Comparison of ENCODE assay signal across 21 mouse cellular contexts in the genomic region with DNA sequence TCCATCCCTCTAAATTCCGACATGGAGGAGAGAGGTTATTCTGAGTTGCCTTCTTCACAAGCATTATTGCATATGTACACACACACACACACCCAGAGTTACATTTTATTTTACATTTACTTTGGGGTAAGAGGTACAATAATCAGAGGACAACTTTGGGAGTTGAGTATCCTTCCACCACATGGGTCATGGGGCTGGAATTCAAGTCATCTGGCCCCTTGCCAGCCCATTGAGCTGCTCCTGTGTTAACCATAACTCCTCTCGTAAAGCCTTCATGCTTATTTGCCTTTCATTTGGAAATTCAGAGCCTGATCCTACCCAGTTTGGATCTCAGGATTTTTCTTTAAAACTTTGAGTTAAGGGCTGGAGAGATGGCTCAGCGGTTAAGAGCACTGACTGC. TPM values are rescaled to one million over a fixed set of nuclear protein-coding genes. Genes with fewer than 3 reads are reported as not detected.
DNase-seq lines count a peak whose midpoint lies in the region; ATAC-seq and TF ChIP-seq lines count a peak whose summit lies in the region.
"Had no signal": no experiment of that assay in that cellular context is flagged by ENCODE, and none has a peak within 500 bp of the region (broad histone marks: within the 10 kb centered on the region; RNA-seq: fewer than 3 reads in every experiment).

No protein-coding gene starts in this region.

- no peak for TF ChIP-seq POLR2A in lung, adult 2 months (IDR thresholded peaks at IDR 0.05; ENCODE audit: borderline replicate concordance, extremely low read depth, low read depth, low read length)

- no peak for ATAC-seq in kidney, postnatal 0 days (replicated peaks; ENCODE audit: low FRiP score, low read depth)
- ATAC-seq in monocyte, adult 5-6 weeks (replicated peaks; ENCODE audit: insufficient number of reproducible peaks, low FRiP score, low TSS enrichment, poor library complexity, severe bottlenecking): no peak

- peaks cover 26% of the 10 kb centered on the region for H3K36me3 ChIP-seq in kidney, postnatal 0 days (ENCODE audit: insufficient read depth, low read length)

- H3K4me3 ChIP-seq in kidney, postnatal 0 days (replicated peaks; ENCODE audit: low read depth, low read length): no peak overlapping the region
- H3K4me3 ChIP-seq in lung, adult 2 months (replicated peaks; ENCODE audit: extremely low read depth, low read depth, low read length): no peak overlapping the region
- H3K4me3 ChIP-seq: embryonic facial prominence, embryonic 12.5 days; heart, embryonic 12.5 days; hindbrain, embryonic 10.5 days; midbrain, embryonic 12.5 days; myocyte had no signal

- no peak overlapping the region for H3K27ac ChIP-seq in kidney, postnatal 0 days
- H3K27ac ChIP-seq: embryonic facial prominence, embryonic 12.5 days; hindbrain, embryonic 10.5 days; macrophage; midbrain, embryonic 12.5 days had no signal

- H3K9me3 ChIP-seq in kidney, postnatal 0 days (replicated peaks; ENCODE audit: low read length): no peaks in the 10 kb centered on the region
- H3K9me3 ChIP-seq: embryonic facial prominence, embryonic 12.5 days; heart, embryonic 12.5 days; hindbrain, embryonic 10.5 days; midbrain, embryonic 12.5 days had no signal

- no peaks in the 10 kb centered on the region for H3K4me1 ChIP-seq in kidney, postnatal 0 days (replicated peaks; ENCODE audit: insufficient read depth, low read length)
- no peaks in the 10 kb centered on the region; the same call in 1 of the 2 replicates for H3K4me1 ChIP-seq in lung, adult 2 months (ENCODE audit: control insufficient read depth, insufficient read depth, low read length)
- H3K4me1 ChIP-seq: embryonic facial prominence, embryonic 12.5 days; hindbrain, embryonic 10.5 days; midbrain, embryonic 12.5 days had no signal

- H3K9ac ChIP-seq in kidney, postnatal 0 days (ENCODE audit: low read depth, low read length): no peak overlapping the region
- H3K9ac ChIP-seq: embryonic facial prominence, embryonic 12.5 days; heart, embryonic 12.5 days; midbrain, embryonic 12.5 days had no signal

- H3K27me3 ChIP-seq in kidney, postnatal 0 days (ENCODE audit: insufficient read depth, low read length): no peaks in the 10 kb centered on the region
- H3K27me3 ChIP-seq: embryonic facial prominence, embryonic 12.5 days; heart, embryonic 12.5 days; midbrain, embryonic 12.5 days had no signal

- TF ChIP-seq CTCF in kidney, postnatal 0 days (IDR thresholded peaks at IDR 0.05; ENCODE audit: low read depth): no peak
- no peak for TF ChIP-seq CTCF in lung, adult 2 months (IDR thresholded peaks at IDR 0.05; ENCODE audit: insufficient read depth, low read length)

- H3K4me2 ChIP-seq in kidney, postnatal 0 days (ENCODE audit: low read length): no peak overlapping the region
- H3K4me2 ChIP-seq: embryonic facial prominence, embryonic 12.5 days; heart, embryonic 12.5 days; midbrain, embryonic 12.5 days had no signal

- 79% methylated on average over 3 of the region's 3 CpGs for WGBS in kidney, postnatal 0 days
- 65% methylated on average over 3 of the region's 3 CpGs for WGBS in lung, adult 2 months

- DNase-seq in adrenal gland, adult 2 months: peak; percentile 49
- DNase-seq in adrenal gland, adult 8-10 months: no peak
- peak; percentile 27 for DNase-seq in kidney, postnatal 0 days (ENCODE audit: low spot score)
- DNase-seq in kidney, adult 9 months: no peak
- DNase-seq in lung, adult 2 months: peak; percentile 22
- DNase-seq in lung, postnatal 4 days: peak; percentile 16 to 43
- no peak for DNase-seq in B cell, adult 2 months
- DNase-seq: cerebellum, adult 11-12 months; liver had no signal

RNA-seq across cellular contexts. Expression of gene Golph3l, which starts 17.4 kb away (rescaled TPM):
- 10 to 100 TPM; 39.3 to 52.5 TPM for total RNA-seq in adrenal gland, adult 2 months (2021)
- 2.1 and 2.3 TPM in 2 replicates for polyA plus RNA-seq in adrenal gland, adult 2 months (2012; rRNA removed)
- total RNA-seq in adrenal gland, adult 8-10 months (2022): 10 to 100 TPM; 53.5 to 63.5 (median 61.5) TPM
- polyA plus RNA-seq in kidney, postnatal 0 days (2015; fragmentation: Nextera tagmentation; extraction: Ambion mirVana): 33.6 and 34.4 TPM in 2 replicates
- 4.5 and 10.0 TPM in 2 replicates for polyA plus RNA-seq in lung, adult 2 months (2012; rRNA removed)
- total RNA-seq in monocyte, adult 5-6 weeks (2017): 26.6 to 53.1 TPM (median 29.7 TPM) in 3 replicates

RNA-seq across cellular contexts. Expression of gene Ensa, which starts 18.7 kb away (rescaled TPM):
- total RNA-seq in adrenal gland, adult 2 months (2021): 100 to 1,000 TPM in 1 of 2 experiments, 10 to 100 TPM in 1; 82.5 to 104 TPM
- 7.2 and 9.0 TPM in 2 replicates for polyA plus RNA-seq in adrenal gland, adult 2 months (2012; rRNA removed)
- 100 to 1,000 TPM; 102 to 141 (median 119) TPM for total RNA-seq in adrenal gland, adult 8-10 months (2022)
- 53.8 and 57.3 TPM in 2 replicates for polyA plus RNA-seq in kidney, postnatal 0 days (2015; fragmentation: Nextera tagmentation; extraction: Ambion mirVana)
- polyA plus RNA-seq in lung, adult 2 months (2012; rRNA removed): 9.3 and 15.7 TPM in 2 replicates
- total RNA-seq in monocyte, adult 5-6 weeks (2017): 127 to 153 TPM (median 131 TPM) in 3 replicates

RNA-seq across cellular contexts. Expression of gene Hormad1, which starts 46.6 kb away (rescaled TPM):
- total RNA-seq in adrenal gland, adult 2 months (2021): not detected
- polyA plus RNA-seq in adrenal gland, adult 2 months (2012; rRNA removed): not detected in 2 replicates
- not detected for total RNA-seq in adrenal gland, adult 8-10 months (2022)
- not detected in 2 replicates for polyA plus RNA-seq in kidney, postnatal 0 days (2015; fragmentation: Nextera tagmentation; extraction: Ambion mirVana)
- not detected in 2 replicates for polyA plus RNA-seq in lung, adult 2 months (2012; rRNA removed)
- total RNA-seq in monocyte, adult 5-6 weeks (2017): not detected in 3 replicates
- total RNA-seq: gastrocnemius, postnatal 4 days; left cerebral cortex, postnatal 14 days; neutrophil, adult 5-6 weeks had no signal
- polyA plus RNA-seq: embryonic facial prominence, embryonic 12.5 days; heart, embryonic 12.5 days; hindbrain, embryonic 10.5 days; midbrain, embryonic 12.5 days; myocyte; spleen, adult 2 months; stomach, embryonic 16.5 days had no signal

RNA-seq across cellular contexts. Expression of gene Mcl1, which starts 52.5 kb away (rescaled TPM):
- 100 to 1,000 TPM; 152 to 159 TPM for total RNA-seq in adrenal gland, adult 2 months (2021)
- polyA plus RNA-seq in adrenal gland, adult 2 months (2012; rRNA removed): 272 and 291 TPM in 2 replicates
- 100 to 1,000 TPM; 177 to 189 (median 179) TPM for total RNA-seq in adrenal gland, adult 8-10 months (2022)
- 60.9 and 70.2 TPM in 2 replicates for polyA plus RNA-seq in kidney, postnatal 0 days (2015; fragmentation: Nextera tagmentation; extraction: Ambion mirVana)
- 89.2 and 178 TPM in 2 replicates for polyA plus RNA-seq in lung, adult 2 months (2012; rRNA removed)
- 678 to 973 TPM (median 884 TPM) in 3 replicates for total RNA-seq in monocyte, adult 5-6 weeks (2017)

Comparison
In these comparisons a context has a peak if more than half of its experiments do, and no peak if none do; other contexts are left out.
1. DNase-seq: peak in adrenal gland, adult 2 months (single experiment), kidney, postnatal 0 days (single experiment), lung, adult 2 months (single experiment) and lung, postnatal 4 days (2 of 2); none in adrenal gland, adult 8-10 months (single experiment), kidney, adult 9 months (single experiment) and B cell, adult 2 months (0 of 2).